Mouse (Mus musculus) c-Kit-positive CD71-positive TER-119-positive erythroid progenitor cells, embryonic 14.5 days (primary cell): Measurements from ENCODE around the gene Hrh3.

ENCODE experiments used
- DNase-seq: peaks from one replicate; pipeline ENCODE4 v3.0.0-alpha.2; 2013; ENCODE audit warnings: low spot score

Hrh3 gene

GRCm38 (mm10) chr2:180063338-180064131, 40.8 kb downstream of the Hrh3 start:
- DNase-seq: no peak

- no peak for DNase-seq
Observed at GRCm38 (mm10) chr2:180053001-180053400, 51.3 kb downstream of the Hrh3 start.

GRCm38 (mm10) chr2:180051986-180052733, 52.1 kb downstream of the Hrh3 start:
- no peak for DNase-seq

GRCm38 (mm10) chr2:180050986-180051385, 53.3 kb downstream of the Hrh3 start:
- peak; percentile 77 for DNase-seq
